Mouse (Mus musculus): ENCODE data around the gene Ptdss2. TPM values are rescaled to one million over a fixed set of nuclear protein-coding genes. Genes with fewer than 3 reads are reported as not detected.

The Ptdss2 gene
- polyA plus RNA-seq, 1 experiment from 2014 or later = 56.1 TPM

- Histone ChIP-seq H3K4me1 (ENCODE audit: control insufficient read depth, insufficient read depth, low read length) (no peaks in the 10 kb centered on the region), H3K9me3 (replicated peaks; ENCODE audit: control insufficient read depth, low read length) (peaks cover 3% of the 10 kb centered on the region; the same call in 1 of the 2 replicates), H3K4me3 (ENCODE audit: low read length) (no peak overlapping the region), H3K4me2 (ENCODE audit: low read depth, low read length) (no peak overlapping the region), H3K36me3 (ENCODE audit: control insufficient read depth, insufficient read depth) (peaks cover 27% of the 10 kb centered on the region), H3K27me3 (ENCODE audit: control insufficient read depth, insufficient read depth, low read length) (no peaks in the 10 kb centered on the region), H3K9ac (ENCODE audit: low read length) (no peak overlapping the region), H3K27ac (ENCODE audit: low read length) (no peak overlapping the region)
- WGBS = 73% methylated on average over 9 of the region's 9 CpGs
- ATAC-seq (replicated peaks; ENCODE audit: extremely low read depth, insufficient read depth, low FRiP score) = no peak
Measured at GRCm38 (mm10) chr7:141155362-141155761, 33.2 kb downstream of the Ptdss2 start.

DNA sequence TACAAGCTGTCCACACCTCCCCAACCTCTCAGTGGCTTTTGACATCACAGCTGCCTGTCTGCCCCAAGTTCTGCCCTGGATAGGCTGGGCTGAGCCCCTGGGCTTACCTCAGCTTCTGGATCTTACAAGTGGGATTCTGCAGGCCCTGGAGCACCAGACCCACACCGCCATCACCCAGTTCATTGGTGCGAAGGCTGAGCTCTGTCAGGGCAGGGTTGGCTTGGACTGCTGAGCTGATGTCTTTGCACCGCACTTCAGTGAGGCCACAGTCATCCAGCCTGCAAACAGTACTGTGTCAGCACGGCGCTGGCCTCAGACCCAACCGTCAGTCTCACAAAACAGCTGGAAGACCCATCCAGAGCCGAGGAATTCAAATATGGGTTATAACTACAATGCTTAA is 42.2 kb downstream of the Ptdss2 start:
- Histone ChIP-seq H3K4me2 (ENCODE audit: low read depth, low read length) (no peak overlapping the region), H3K36me3 (ENCODE audit: control insufficient read depth, insufficient read depth) (peaks cover 35% of the 10 kb centered on the region), H3K27me3 (ENCODE audit: control insufficient read depth, insufficient read depth, low read length) (no peaks in the 10 kb centered on the region), H3K4me3 (ENCODE audit: low read length) (no peak overlapping the region), H3K9me3 (replicated peaks; ENCODE audit: control insufficient read depth, low read length) (no peaks in the 10 kb centered on the region), H3K9ac (ENCODE audit: low read length) (no peak overlapping the region), H3K4me1 (ENCODE audit: control insufficient read depth, insufficient read depth, low read length) (peaks cover 14% of the 10 kb centered on the region), H3K27ac (ENCODE audit: low read length) (no peak overlapping the region)
- no peak for ATAC-seq (replicated peaks; ENCODE audit: extremely low read depth, insufficient read depth, low FRiP score)
- 85% methylated on average over 7 of the region's 7 CpGs for WGBS

GRCm38 (mm10) chr7:141164850-141165249 is 42.7 kb downstream of the Ptdss2 start:
- Histone ChIP-seq H3K4me2 (ENCODE audit: low read depth, low read length) (no peak overlapping the region), H3K9me3 (replicated peaks; ENCODE audit: control insufficient read depth, low read length) (no peaks in the 10 kb centered on the region), H3K9ac (ENCODE audit: low read length) (no peak overlapping the region), H3K4me3 (ENCODE audit: low read length) (no peak overlapping the region), H3K36me3 (ENCODE audit: control insufficient read depth, insufficient read depth) (peaks cover 31% of the 10 kb centered on the region), H3K4me1 (ENCODE audit: control insufficient read depth, insufficient read depth, low read length) (peaks cover 16% of the 10 kb centered on the region), H3K27ac (ENCODE audit: low read length) (no peak overlapping the region), H3K27me3 (ENCODE audit: control insufficient read depth, insufficient read depth, low read length) (no peaks in the 10 kb centered on the region)
- 75% methylated on average over 6 of the region's 6 CpGs for WGBS
- no peak for ATAC-seq (replicated peaks; ENCODE audit: extremely low read depth, insufficient read depth, low FRiP score)

GRCm38 (mm10) chr7:141167901-141168517 is 45.8 kb downstream of the Ptdss2 start:
- peak overlapping the region; percentile 37 for H3K27ac ChIP-seq (ENCODE audit: low read length)
- no peaks in the 10 kb centered on the region for H3K9me3 ChIP-seq (replicated peaks; ENCODE audit: control insufficient read depth, low read length)
- peak overlapping the region; percentile 58 for H3K4me3 ChIP-seq (ENCODE audit: low read length)
- no peaks in the 10 kb centered on the region for H3K27me3 ChIP-seq (ENCODE audit: control insufficient read depth, insufficient read depth, low read length)
- H3K36me3 ChIP-seq (ENCODE audit: control insufficient read depth, insufficient read depth) = peaks cover 4% of the 10 kb centered on the region
- peak overlapping the region; percentile 73 for H3K9ac ChIP-seq (ENCODE audit: low read length)
- ATAC-seq (replicated peaks; ENCODE audit: extremely low read depth, insufficient read depth, low FRiP score) = no peak
- peaks cover 18% of the 10 kb centered on the region for H3K4me1 ChIP-seq (ENCODE audit: control insufficient read depth, insufficient read depth, low read length)
- H3K4me2 ChIP-seq (ENCODE audit: low read depth, low read length) = peak overlapping the region; percentile 63
- 16% methylated on average over 7 of the region's 7 CpGs for WGBS

DNA sequence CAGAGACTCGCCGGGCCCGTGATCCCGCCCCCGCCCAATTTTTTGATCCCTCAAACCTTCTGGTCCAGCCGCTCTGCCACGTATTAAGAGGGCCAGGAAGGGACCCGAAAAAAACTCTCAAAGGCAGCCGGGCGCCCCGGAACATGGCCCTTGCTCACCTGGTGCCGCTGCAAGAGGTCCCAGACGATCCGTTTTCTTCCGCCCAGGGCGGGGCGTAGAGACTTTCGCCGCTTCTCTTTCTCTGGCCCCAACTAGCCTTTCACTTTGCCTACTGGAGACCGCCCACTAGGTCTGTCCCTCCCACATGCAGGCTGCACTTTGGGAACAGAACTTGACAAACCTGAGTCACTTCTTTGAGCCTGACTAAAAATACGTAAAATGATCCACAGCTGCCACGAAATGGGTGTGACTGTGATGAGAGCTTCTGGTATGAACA is 46.4 kb downstream of the Ptdss2 start:
- Histone ChIP-seq H3K9ac (ENCODE audit: low read length) (peak overlapping the region; percentile 73), H3K9me3 (replicated peaks; ENCODE audit: control insufficient read depth, low read length) (no peaks in the 10 kb centered on the region), H3K4me3 (ENCODE audit: low read length) (peak overlapping the region; percentile 58), H3K36me3 (ENCODE audit: control insufficient read depth, insufficient read depth) (0 out of 2 replicates have a peak, but pooled peaks cover 2% of the 10 kb centered on the region), H3K4me1 (ENCODE audit: control insufficient read depth, insufficient read depth, low read length) (peaks cover 22% of the 10 kb centered on the region), H3K4me2 (ENCODE audit: low read depth, low read length) (peak overlapping the region; percentile 63), H3K27me3 (ENCODE audit: control insufficient read depth, insufficient read depth, low read length) (no peaks in the 10 kb centered on the region), H3K27ac (ENCODE audit: low read length) (peak overlapping the region; percentile 37)
- WGBS = 2% methylated on average over 22 of the region's 22 CpGs
- 0 out of 2 replicates have a peak, but pooled peaks have one; percentile 7 for ATAC-seq (replicated peaks; ENCODE audit: extremely low read depth, insufficient read depth, low FRiP score)

GRCm38 (mm10) chr7:141169300-141169699 is 47.1 kb downstream of the Ptdss2 start:
- Histone ChIP-seq H3K4me1 (ENCODE audit: control insufficient read depth, insufficient read depth, low read length) (peaks cover 22% of the 10 kb centered on the region), H3K4me2 (ENCODE audit: low read depth, low read length) (no peak overlapping the region), H3K27ac (ENCODE audit: low read length) (no peak overlapping the region), H3K36me3 (ENCODE audit: control insufficient read depth, insufficient read depth) (no peaks in the 10 kb centered on the region), H3K4me3 (ENCODE audit: low read length) (no peak overlapping the region), H3K27me3 (ENCODE audit: control insufficient read depth, insufficient read depth, low read length) (no peaks in the 10 kb centered on the region), H3K9ac (ENCODE audit: low read length) (no peak overlapping the region; the same call in 1 of the 2 replicates), H3K9me3 (replicated peaks; ENCODE audit: control insufficient read depth, low read length) (no peaks in the 10 kb centered on the region)
- no peak for ATAC-seq (replicated peaks; ENCODE audit: extremely low read depth, insufficient read depth, low FRiP score)
- 55% methylated on average over 1 of the region's 1 CpGs for WGBS

DNA sequence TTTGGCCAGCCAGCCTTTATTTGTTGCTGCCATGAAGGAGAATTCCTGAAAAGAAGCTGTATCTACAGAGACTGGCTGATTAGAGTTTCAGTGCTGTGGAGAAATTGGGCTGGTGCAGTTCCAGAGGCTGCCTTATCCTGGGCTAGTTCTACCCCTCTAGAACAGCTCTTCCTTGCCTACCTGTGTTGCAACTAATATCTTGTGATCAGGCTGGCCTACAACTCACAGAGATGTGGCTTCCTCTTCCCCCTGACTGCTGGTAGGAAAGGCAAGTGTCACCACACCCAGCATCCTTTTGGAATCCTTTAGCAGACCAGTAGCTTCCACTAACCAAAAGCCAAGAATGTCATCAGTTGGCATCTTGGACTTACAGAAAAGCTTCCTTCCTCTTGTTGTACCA is 47.7 kb downstream of the Ptdss2 start:
- Histone ChIP-seq H3K27ac (ENCODE audit: low read length) (no peak overlapping the region), H3K4me2 (ENCODE audit: low read depth, low read length) (no peak overlapping the region), H3K4me1 (ENCODE audit: control insufficient read depth, insufficient read depth, low read length) (peaks cover 22% of the 10 kb centered on the region), H3K9ac (ENCODE audit: low read length) (no peak overlapping the region), H3K4me3 (ENCODE audit: low read length) (no peak overlapping the region), H3K9me3 (replicated peaks; ENCODE audit: control insufficient read depth, low read length) (no peaks in the 10 kb centered on the region), H3K27me3 (ENCODE audit: control insufficient read depth, insufficient read depth, low read length) (no peaks in the 10 kb centered on the region), H3K36me3 (ENCODE audit: control insufficient read depth, insufficient read depth) (no peaks in the 10 kb centered on the region)
- ATAC-seq (replicated peaks; ENCODE audit: extremely low read depth, insufficient read depth, low FRiP score) = no peak

DNA sequence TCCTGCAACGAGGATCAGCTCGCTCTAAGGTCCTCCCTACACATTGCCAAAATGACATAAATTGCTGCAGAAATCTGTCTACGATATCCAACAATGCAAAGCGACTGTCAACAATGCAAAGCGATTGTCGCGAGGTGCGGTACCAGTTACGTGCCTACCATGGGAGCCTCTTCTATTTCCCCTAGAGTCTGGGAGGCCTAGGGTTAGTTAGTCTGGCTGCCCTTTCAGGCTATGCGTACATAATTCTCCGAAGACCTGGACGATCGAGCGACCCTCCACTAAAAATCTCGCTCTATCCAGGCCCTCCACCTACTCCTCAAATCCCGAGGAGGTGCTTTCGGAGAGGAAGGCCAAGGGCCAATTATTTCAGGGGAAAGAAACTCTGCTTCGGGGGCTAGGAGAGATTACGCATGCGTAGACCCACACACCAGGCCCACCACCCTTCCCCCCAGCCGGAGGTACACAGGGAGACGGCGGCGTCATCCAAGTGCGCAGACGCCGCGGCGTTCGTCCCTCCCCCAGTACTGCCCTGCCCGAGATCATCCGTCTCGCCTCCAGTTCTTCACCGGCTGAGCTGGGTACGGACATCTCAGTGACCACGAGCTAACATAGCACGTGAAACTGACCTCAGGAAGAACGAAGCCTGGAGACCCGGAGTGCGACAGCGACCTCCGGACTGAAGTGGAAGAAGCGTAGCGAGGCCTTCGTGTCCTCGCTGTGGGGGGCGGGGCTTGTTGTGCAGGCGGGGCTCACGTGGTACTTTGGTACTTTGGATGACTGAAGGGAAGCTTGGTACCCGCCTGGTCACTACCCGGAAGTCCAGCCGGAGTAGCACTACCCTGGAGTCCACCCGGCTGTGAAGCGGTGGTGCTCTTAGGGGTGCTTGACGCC is 50.2 kb downstream of the Ptdss2 start, which contains the start of gene Rnh1:
Rnh1 (minus strand) TSS at position 742 of the 891 bp plus-strand sequence.
- peak; percentile 97 for ATAC-seq (replicated peaks; ENCODE audit: extremely low read depth, insufficient read depth, low FRiP score)
- Histone ChIP-seq H3K27me3 (ENCODE audit: control insufficient read depth, insufficient read depth, low read length) (no peaks in the 10 kb centered on the region), H3K9ac (ENCODE audit: low read length) (peak within 1 kb of the TSS; percentile 77), H3K9me3 (replicated peaks; ENCODE audit: control insufficient read depth, low read length) (no peaks in the 10 kb centered on the region), H3K4me3 (ENCODE audit: low read length) (peak within 1 kb of the TSS; percentile 61), H3K27ac (ENCODE audit: low read length) (peak within 1 kb of the TSS; percentile 96), H3K4me2 (ENCODE audit: low read depth, low read length) (peak within 1 kb of the TSS; percentile 69), H3K36me3 (ENCODE audit: control insufficient read depth, insufficient read depth) (no peaks in the 10 kb centered on the region), H3K4me1 (ENCODE audit: control insufficient read depth, insufficient read depth, low read length) (peaks cover 24% of the 10 kb centered on the region)
- 3% methylated on average over 55 of the region's 55 CpGs for WGBS

DNA sequence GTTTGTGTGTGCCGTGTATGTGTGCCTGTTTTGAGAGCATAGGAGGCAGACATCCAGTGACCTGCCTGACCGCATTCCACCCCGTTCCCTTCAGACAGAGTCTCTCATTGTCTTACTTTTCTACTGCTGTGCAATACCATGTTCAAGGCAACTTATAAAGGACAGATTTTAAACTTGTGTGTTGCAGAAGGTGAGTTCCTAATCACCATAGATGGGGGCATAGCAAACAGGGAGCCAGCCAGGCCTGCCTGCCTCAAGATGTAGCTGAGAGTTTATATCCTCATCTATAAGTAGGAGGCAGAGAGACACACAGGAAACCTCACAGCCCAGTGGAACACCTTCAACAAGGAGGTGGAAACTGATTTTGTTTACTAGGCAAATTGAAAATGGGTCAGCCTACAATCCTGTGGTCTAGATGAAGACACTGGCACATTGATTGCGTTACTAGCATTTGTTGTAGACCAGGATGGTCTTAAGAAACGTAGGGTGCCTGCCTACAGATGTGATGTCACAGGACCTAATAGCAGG is 51.2 kb downstream of the Ptdss2 start:
- H3K27me3 ChIP-seq (ENCODE audit: control insufficient read depth, insufficient read depth, low read length) = no peaks in the 10 kb centered on the region; the same call in 1 of the 2 replicates
- peak overlapping the region; percentile 96 for H3K27ac ChIP-seq (ENCODE audit: low read length)
- peaks cover 17% of the 10 kb centered on the region for H3K4me1 ChIP-seq (ENCODE audit: control insufficient read depth, insufficient read depth, low read length)
- ATAC-seq (replicated peaks; ENCODE audit: extremely low read depth, insufficient read depth, low FRiP score) = no peak
- WGBS = 85% methylated on average over 5 of the region's 5 CpGs
- H3K9ac ChIP-seq (ENCODE audit: low read length) = peak overlapping the region; percentile 77
- peak overlapping the region; percentile 61 for H3K4me3 ChIP-seq (ENCODE audit: low read length)
- peak overlapping the region; percentile 69 for H3K4me2 ChIP-seq (ENCODE audit: low read depth, low read length)
- H3K36me3 ChIP-seq (ENCODE audit: control insufficient read depth, insufficient read depth) = no peaks in the 10 kb centered on the region
- H3K9me3 ChIP-seq (replicated peaks; ENCODE audit: control insufficient read depth, low read length) = no peaks in the 10 kb centered on the region

All from heart, embryonic 16.5 days (tissue).